Mouse (Mus musculus): ENCODE data around the gene Mup1.
"Not testable (repeated sequence)": the region's sequence is repeated elsewhere in the genome, so short reads cannot be mapped to it uniquely, and the experiment has no call there.

The Mup1 gene

DNA sequence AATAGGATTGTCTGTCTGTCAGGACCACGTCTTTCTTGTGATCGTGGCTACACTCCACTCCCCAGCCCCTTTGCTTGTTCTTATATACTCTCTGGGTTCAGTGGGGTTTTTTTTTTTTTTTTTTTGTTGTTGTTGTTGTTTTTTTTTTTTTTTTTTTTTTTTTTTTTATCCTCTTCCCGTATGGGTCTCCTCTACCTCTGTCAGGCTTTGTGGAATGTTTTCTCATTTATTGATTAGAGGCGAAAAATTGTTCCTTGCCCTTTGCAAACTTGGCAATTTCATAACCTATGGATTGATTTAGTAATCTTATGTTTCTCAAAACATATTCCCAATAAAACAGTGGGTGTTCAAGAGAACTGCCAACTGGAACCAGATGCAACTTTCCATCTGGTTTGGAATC, at the start of gene Mup1:
Mup1 (minus strand) TSS at position 101 of the 400 bp plus-strand sequence.
- not testable (repeated sequence) for DNase-seq (ENCODE audit: low spot score in 2 of 2)

All from spleen, postnatal 4 days (tissue).